Mouse (Mus musculus) olfactory bulb, adult 2 months (tissue): ENCODE data around the gene Frat2.

ENCODE experiments used
- CTCF ChIP-seq: fragments of 200-500 bp; IDR thresholded peaks from 2 replicates; pipeline ENCODE4 v1.5.1; 2012; ENCODE audit warnings: low read depth, mild to moderate bottlenecking, low read length, moderate library complexity; ENCODE audit not compliant: insufficient read depth
- POLR2A ChIP-seq: fragments of 200-500 bp; IDR thresholded peaks from 2 replicates; pipeline ENCODE4 v1.6.1; 2012; ENCODE audit warnings: mild to moderate bottlenecking, low read depth, low read length, moderate library complexity; ENCODE audit not compliant: insufficient read depth

DNA sequence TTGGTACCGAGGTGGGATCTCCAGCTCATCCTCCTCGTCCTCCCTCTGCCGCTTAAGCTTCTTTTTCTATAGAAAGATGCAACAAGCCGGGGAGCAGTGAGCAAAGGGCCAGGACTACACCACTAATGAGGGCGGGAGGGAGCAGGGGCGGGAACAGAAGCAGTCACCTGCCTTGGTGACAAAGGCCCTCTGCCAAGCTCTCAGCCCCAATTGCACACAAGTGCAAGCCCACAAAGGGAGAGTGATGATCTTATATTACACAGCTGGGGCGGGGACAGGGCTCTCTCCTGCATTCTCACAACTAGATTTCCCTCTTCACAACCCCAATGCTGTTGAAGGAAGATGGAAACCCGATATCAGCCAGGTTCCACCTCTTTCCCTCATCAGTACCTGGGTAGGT is 18.8 kb upstream of the Frat2 start:
- TF ChIP-seq CTCF (no peak), POLR2A (no peak)
